Mouse (Mus musculus): ENCODE results near the gene Sult2b1. TPM values are rescaled to one million over a fixed set of nuclear protein-coding genes. Genes with fewer than 3 reads are reported as not detected.

The Sult2b1 gene
- total RNA-seq (2023): not detected

GRCm38 (mm10) chr7:45784524-45785372 lies at the start of gene Sult2b1:
TSS of gene Sult2b1 (minus strand) at chr7:45784669.

GRCm38 (mm10) chr7:45830427-45831127 lies 46.1 kb upstream of the Sult2b1 start, which contains the start of gene Grwd1:
TSS of gene Grwd1 (minus strand) at chr7:45830944.

GRCm38 (mm10) chr7:45824598-45824997 lies 40.1 kb upstream of the Sult2b1 start, which contains the start of gene Kcnj14:
TSS of gene Kcnj14 (minus strand) at chr7:45824782.

GRCm38 (mm10) chr7:45813787-45814779 lies 29.6 kb upstream of the Sult2b1 start, which contains the start of gene Cyth2:
TSS of gene Cyth2 (minus strand) at chr7:45814581.

GRCm38 (mm10) chr7:45783511-45784091 lies 868 bp downstream of the Sult2b1 start, which contains the start of gene Lmtk3:
TSS of gene Lmtk3 (plus strand) at chr7:45783738.

GRCm38 (mm10) chr7:45725713-45726112 lies 58.8 kb downstream of the Sult2b1 start, which contains the start of gene Spaca4:
TSS of gene Spaca4 (minus strand) at chr7:45725813.

GRCm38 (mm10) chr7:45720413-45721233 lies 63.8 kb downstream of the Sult2b1 start, which contains the start of gene Fam83e:
TSS of gene Fam83e (plus strand) at chr7:45721212.

GRCm38 (mm10) chr7:45717918-45718297 lies 66.6 kb downstream of the Sult2b1 start, which contains the start of gene Sphk2:
TSS of gene Sphk2 (minus strand) at chr7:45718002.

GRCm38 (mm10) chr7:45715090-45715708 lies 69.3 kb downstream of the Sult2b1 start, which contains the start of gene Rpl18:
TSS of gene Rpl18 (plus strand) at chr7:45715457.

GRCm38 (mm10) chr7:45704730-45705442 lies 79.6 kb downstream of the Sult2b1 start, which contains the start of gene Dbp:
TSS of gene Dbp (plus strand) at chr7:45705088.

GRCm38 (mm10) chr7:45699523-45700141 lies 84.8 kb downstream of the Sult2b1 start, which contains the start of gene Car11:
TSS of gene Car11 (plus strand) at chr7:45699843.

GRCm38 (mm10) chr7:45693921-45694591 lies 90.4 kb downstream of the Sult2b1 start, which contains the start of gene Sec1:
TSS of gene Sec1 (minus strand) at chr7:45694402.

GRCm38 (mm10) chr7:45683396-45684050 lies 100.9 kb downstream of the Sult2b1 start, which contains the start of gene Ntn5:
TSS of gene Ntn5 (plus strand) at chr7:45684022.

